Mouse (Mus musculus) limb, embryonic 13.5 days (tissue): ENCODE measurements around the gene Rnf166. TPM values are rescaled to one million over a fixed set of nuclear protein-coding genes. Genes with fewer than 3 reads are reported as not detected.
A peak's percentile ranks its signal among the peaks of the same experiment; 100 is the strongest.

Experiments
- ATAC-seq: fragments of 200-750 bp; cut with Nextera tagmentation; 2 replicates; pipeline ENCODE4 v1.8.0; 2017; ENCODE audit warnings: low read depth, moderate number of reproducible peaks, moderate TSS enrichment; ENCODE audit not compliant: low FRiP score
- H3K27ac ChIP-seq: fragments of 300-500 bp; sonication (generic); 2 replicates; pipeline ENCODE4 v1.5.1; 2015; ENCODE audit warnings: inconsistent platforms, mild to moderate bottlenecking, moderate library complexity
- H3K27me3 ChIP-seq: fragments of 300-500 bp; sonication (generic); 2 replicates; pipeline ENCODE4 v1.6.1; 2015; ENCODE audit warnings: mild to moderate bottlenecking, inconsistent platforms
- H3K36me3 ChIP-seq: fragments of 300-500 bp; sonication (generic); 2 replicates; pipeline ENCODE4 v1.6.1; 2015; ENCODE audit warnings: inconsistent platforms, mild to moderate bottlenecking, moderate library complexity
- H3K4me1 ChIP-seq: fragments of 300-500 bp; sonication (generic); 2 replicates; pipeline ENCODE4 v1.6.1; 2015; ENCODE audit warnings: inconsistent platforms
- H3K4me2 ChIP-seq: fragments of 300-500 bp; sonication (generic); replicated peaks from 2 replicates; pipeline ENCODE4 v1.6.1; 2015; ENCODE audit warnings: inconsistent platforms, mild to moderate bottlenecking, moderate library complexity
- H3K4me3 ChIP-seq: fragments of 300-500 bp; sonication (generic); 2 replicates; pipeline ENCODE4 v1.5.1; 2015; ENCODE audit warnings: moderate library complexity, mild to moderate bottlenecking, inconsistent platforms
- H3K9ac ChIP-seq: fragments of 300-500 bp; sonication (generic); 2 replicates; pipeline ENCODE4 v1.6.1; 2015; ENCODE audit warnings: mild to moderate bottlenecking, inconsistent platforms
- H3K9me3 ChIP-seq: fragments of 300-500 bp; sonication (generic); 2 replicates; pipeline ENCODE4 v1.6.1; 2016; ENCODE audit warnings: inconsistent platforms
- WGBS: fragments of 180-500 bp; shearing (Covaris S2); methylation state at CpG from one replicate; pipeline ENCODE4 v1.1.7; 2015; 5-methylcytosine and 5-hydroxymethylcytosine counted together
- polyA plus RNA-seq: library from polyadenylated mRNA; unstranded; fragments of >200 nt; fragmentation: Nextera tagmentation; extraction: Ambion mirVana; gene quantifications from 2 replicates; pipeline ENCODE4 v1.2.1, GENCODE M21; 2015

Rnf166 gene
- polyA plus RNA-seq, 1 experiment from 2014 or later: 51.2 TPM

DNA sequence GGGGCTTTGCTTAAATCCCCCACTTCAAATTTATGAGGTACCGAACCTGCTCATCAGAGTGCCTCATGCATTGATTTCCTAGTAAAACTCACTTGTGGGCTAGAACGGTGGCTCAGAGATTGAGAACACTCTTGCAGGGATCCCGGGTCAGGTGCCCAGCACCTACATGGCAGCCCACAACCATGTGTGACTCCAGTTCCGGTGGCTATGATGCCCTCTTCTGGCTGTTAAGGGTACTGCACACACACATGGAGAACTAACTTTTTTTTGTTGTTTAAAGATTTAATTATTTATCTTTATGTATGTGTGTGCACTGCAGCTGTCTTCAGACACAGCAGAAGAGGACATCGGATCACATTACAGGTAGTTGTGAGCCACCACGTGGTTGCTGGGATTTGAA is 40.5 kb downstream of the Rnf166 start:
- no peak overlapping the region for H3K4me3 ChIP-seq
- no peak overlapping the region for H3K27ac ChIP-seq
- no peak for ATAC-seq
- no peaks in the 10 kb centered on the region for H3K9me3 ChIP-seq
- H3K27me3 ChIP-seq: no peaks in the 10 kb centered on the region
- peaks cover 63% of the 10 kb centered on the region for H3K36me3 ChIP-seq
- H3K9ac ChIP-seq: no peak overlapping the region
- WGBS: 89% methylated on average over 6 of the region's 6 CpGs
- H3K4me2 ChIP-seq: no peak overlapping the region
- peaks cover 22% of the 10 kb centered on the region for H3K4me1 ChIP-seq

DNA sequence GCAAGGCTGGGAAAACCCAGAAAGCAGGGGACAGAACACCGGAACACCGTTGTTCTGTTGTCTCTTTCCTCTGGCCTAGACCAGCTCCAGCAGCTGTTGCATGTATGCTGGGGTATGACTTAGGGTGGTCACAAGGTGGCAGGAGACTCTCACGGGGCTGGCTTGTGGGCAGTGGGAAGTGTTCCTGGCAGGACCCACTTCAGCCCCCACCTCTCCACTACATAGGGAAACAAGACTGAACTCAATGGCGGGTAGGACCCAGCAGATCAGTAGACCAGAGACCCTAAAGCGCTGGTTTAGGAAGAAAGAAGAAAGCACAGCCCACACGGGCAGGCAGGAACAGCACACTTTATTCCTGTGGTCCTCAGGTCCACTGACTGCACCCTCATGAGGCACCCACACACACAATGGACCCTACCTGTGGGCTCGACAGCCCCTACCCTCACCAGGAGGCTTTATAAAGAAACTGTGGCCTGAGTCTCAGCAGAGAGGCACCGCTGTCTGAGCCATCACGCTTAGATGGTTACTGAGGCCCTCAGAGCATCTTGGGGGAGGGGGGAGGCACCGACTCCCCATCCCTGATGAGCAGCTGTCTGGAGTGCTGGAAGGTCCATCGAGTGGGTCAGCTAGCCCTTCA is 42.5 kb downstream of the Rnf166 start:
- Histone ChIP-seq H3K4me2 (peak overlapping the region; percentile 91), H3K36me3 (peaks cover 50% of the 10 kb centered on the region), H3K4me3 (peak overlapping the region; percentile 63; the same call in 1 of the 2 replicates), H3K9me3 (no peaks in the 10 kb centered on the region), H3K27ac (0 out of 2 replicates have a peak overlapping the region, but pooled peaks have one; percentile 6), H3K9ac (no peak overlapping the region; the same call in 1 of the 2 replicates), H3K4me1 (peaks cover 22% of the 10 kb centered on the region), H3K27me3 (no peaks in the 10 kb centered on the region)
- WGBS: 67% methylated on average over 11 of the region's 11 CpGs
- peak; percentile 17; the same call in 1 of the 2 replicates for ATAC-seq

DNA sequence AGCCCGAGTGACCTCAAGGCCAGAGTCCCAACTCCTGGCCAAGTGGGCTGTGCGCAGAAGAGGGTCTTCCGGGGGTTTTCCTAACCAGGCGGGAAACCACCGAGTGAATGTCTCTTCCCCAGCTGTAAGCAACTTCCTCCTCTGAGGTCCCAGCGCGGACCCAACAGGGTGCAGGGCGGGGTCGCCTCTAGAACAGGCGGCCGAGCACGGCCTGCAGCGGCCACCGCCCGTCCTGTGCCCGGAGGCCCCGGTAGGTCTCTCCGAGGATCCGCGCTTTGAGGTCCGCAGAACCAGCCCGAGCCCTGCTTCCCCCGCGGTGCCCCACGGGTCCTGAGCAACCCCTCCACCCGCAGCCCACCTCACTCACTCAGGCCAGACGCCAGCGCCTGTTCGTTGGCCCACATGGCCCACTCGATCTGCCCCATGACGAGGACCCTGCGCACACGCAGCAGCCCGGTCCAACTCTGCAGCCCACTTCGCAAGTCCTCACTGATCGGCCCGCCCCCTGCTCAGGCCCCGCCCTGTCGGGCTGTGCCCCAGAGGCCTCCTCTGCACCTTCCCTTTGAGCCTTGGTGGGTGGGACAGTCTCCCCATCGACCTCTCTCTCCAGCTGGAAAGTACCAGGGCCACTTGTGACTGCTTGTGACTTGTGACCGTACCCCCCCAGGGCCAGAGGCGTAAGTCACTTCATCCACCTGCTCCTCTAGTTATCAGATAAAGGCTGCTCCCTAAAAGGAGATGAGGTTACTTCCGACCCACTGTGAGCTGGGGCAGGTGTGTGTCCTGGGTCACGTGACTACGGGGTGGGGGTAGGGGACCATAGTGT is 43.2 kb downstream of the Rnf166 start, which contains the start of gene Cyba:
TSS of gene Cyba (minus strand) at position 488 of the 826 bp plus-strand sequence.
- Histone ChIP-seq H3K4me1 (peaks cover 22% of the 10 kb centered on the region), H3K9me3 (no peaks in the 10 kb centered on the region), H3K4me2 (peak within 1 kb of the TSS; percentile 91), H3K4me3 (peak within 1 kb of the TSS; percentile 63), H3K36me3 (peaks cover 43% of the 10 kb centered on the region), H3K27ac (peak within 1 kb of the TSS; percentile 61), H3K27me3 (no peaks in the 10 kb centered on the region), H3K9ac (peak within 1 kb of the TSS; percentile 85)
- ATAC-seq: peak; percentile 83
- 5% methylated on average over 43 of the region's 45 CpGs for WGBS

DNA sequence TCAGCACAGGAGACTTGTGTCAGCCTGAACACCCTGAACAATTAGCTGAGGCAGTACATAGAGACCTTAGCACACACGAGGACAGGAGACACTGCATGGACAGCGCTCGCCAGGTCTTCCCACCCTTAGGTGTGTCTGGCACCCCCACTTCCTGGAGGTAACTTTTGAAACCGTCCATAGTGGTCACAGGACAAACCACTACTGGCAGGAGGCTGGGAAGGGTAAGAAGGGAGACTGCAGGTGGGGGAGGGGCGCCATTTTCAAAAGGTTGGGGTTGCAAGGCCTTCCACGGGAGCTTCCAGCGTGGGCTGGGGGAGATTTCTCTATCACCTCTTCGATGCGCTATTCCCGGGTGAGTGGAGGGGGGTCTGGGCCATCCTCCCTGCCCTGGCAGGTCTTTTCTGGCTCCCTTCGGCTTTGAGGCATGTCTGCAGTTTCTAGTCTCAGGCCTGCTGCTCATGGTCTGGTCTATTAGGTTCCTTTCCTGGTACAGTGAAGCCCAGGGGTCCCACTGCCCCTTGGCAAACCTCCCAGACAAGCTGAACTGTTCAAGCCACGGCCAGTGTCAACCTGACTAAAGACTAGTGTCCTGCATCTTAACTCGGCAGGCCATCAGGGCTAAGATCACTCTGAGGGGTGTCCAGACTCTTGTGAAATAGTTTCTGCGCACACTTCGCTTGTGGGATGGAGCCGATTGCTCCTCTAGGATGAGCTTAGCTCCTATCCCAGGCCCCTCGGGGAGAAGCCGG is 44.0 kb downstream of the Rnf166 start:
- Histone ChIP-seq H3K9me3 (no peaks in the 10 kb centered on the region), H3K36me3 (peaks cover 35% of the 10 kb centered on the region), H3K4me1 (peaks cover 22% of the 10 kb centered on the region), H3K27ac (peak overlapping the region; percentile 61), H3K9ac (peak overlapping the region; percentile 85), H3K27me3 (no peaks in the 10 kb centered on the region), H3K4me3 (peak overlapping the region; percentile 63), H3K4me2 (peak overlapping the region; percentile 91)
- WGBS: 33% methylated on average over 18 of the region's 18 CpGs
- peak; percentile 9; the same call in 1 of the 2 replicates for ATAC-seq

DNA sequence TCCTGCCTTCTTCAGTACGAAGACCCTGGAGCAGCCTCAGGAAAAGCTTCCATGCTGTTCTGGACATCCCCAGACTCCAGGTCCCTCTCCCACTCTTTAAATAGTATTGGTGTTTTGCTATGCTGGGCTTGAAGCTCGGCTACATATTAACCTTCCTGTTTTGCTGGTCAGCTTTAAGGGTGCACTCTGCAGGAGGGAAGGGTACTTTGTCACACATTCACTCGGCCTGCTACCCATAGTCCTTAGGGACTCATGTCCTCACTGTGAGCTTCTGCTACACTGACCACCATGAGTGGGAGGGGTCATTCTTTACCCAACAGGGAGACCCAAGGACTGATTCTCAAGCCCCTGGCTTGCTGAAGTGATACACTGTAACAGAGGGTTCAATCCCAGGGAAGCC is 45.2 kb downstream of the Rnf166 start:
- Histone ChIP-seq H3K4me1 (peaks cover 22% of the 10 kb centered on the region), H3K4me3 (no peak overlapping the region), H3K27me3 (no peaks in the 10 kb centered on the region), H3K9ac (no peak overlapping the region), H3K36me3 (peaks cover 30% of the 10 kb centered on the region), H3K9me3 (no peaks in the 10 kb centered on the region), H3K4me2 (no peak overlapping the region), H3K27ac (no peak overlapping the region)
- ATAC-seq: no peak
- WGBS: 79% methylated on average over 3 of the region's 3 CpGs

DNA sequence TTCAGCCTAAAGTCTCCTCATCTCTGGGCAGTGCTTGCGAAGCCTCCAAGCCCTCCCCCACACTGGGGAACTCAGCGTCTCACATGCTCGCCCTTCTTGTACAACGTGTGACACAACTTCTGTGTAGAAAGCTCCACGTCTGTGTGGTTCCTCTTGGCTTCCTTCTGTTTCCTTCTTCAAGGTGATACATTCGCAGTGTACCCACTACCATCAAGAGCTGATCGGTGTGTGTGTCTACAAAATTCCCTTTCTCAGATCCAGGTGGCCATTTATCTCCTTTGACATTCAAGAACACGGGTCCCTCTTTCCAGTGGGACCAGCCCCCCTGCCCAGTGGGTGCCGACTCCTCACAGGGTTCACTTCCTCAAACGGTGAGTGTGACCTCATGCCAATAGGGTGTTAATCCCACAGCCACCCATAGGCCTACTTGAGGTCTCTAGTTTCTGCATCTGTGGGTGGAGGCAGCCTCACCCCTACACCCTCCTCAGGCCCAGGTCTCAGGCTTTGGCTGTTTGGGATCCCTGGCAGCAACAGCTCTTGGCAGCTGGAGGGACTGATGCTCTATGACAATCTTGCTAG is 45.7 kb downstream of the Rnf166 start:
- no peak overlapping the region for H3K9ac ChIP-seq
- no peak overlapping the region for H3K4me3 ChIP-seq
- ATAC-seq: no peak
- H3K27ac ChIP-seq: no peak overlapping the region
- H3K36me3 ChIP-seq: peaks cover 30% of the 10 kb centered on the region
- peaks cover 22% of the 10 kb centered on the region for H3K4me1 ChIP-seq
- no peaks in the 10 kb centered on the region for H3K9me3 ChIP-seq
- no peaks in the 10 kb centered on the region for H3K27me3 ChIP-seq
- H3K4me2 ChIP-seq: no peak overlapping the region
- WGBS: 83% methylated on average over 10 of the region's 10 CpGs

- no peak for ATAC-seq
- H3K4me3 ChIP-seq: no peak overlapping the region
- H3K9ac ChIP-seq: no peak overlapping the region
- H3K36me3 ChIP-seq: peaks cover 21% of the 10 kb centered on the region
- no peak overlapping the region for H3K27ac ChIP-seq
- H3K9me3 ChIP-seq: no peaks in the 10 kb centered on the region
- 90% methylated on average over 9 of the region's 9 CpGs for WGBS
- H3K27me3 ChIP-seq: no peaks in the 10 kb centered on the region
- no peak overlapping the region for H3K4me2 ChIP-seq
- peaks cover 20% of the 10 kb centered on the region for H3K4me1 ChIP-seq
These were observed 47.7 kb downstream of the Rnf166 start for GRCm38 (mm10) chr8:122428163-122428562.

GRCm38 (mm10) chr8:122427607-122428006 is 48.3 kb downstream of the Rnf166 start:
- H3K9me3 ChIP-seq: no peaks in the 10 kb centered on the region
- H3K4me3 ChIP-seq: no peak overlapping the region
- H3K9ac ChIP-seq: no peak overlapping the region
- H3K36me3 ChIP-seq: peaks cover 21% of the 10 kb centered on the region
- ATAC-seq: no peak
- WGBS: 93% methylated on average over 7 of the region's 7 CpGs
- no peak overlapping the region for H3K4me2 ChIP-seq
- peaks cover 15% of the 10 kb centered on the region for H3K4me1 ChIP-seq
- H3K27ac ChIP-seq: no peak overlapping the region
- H3K27me3 ChIP-seq: no peaks in the 10 kb centered on the region

GRCm38 (mm10) chr8:122426145-122426544 is 49.7 kb downstream of the Rnf166 start:
- Histone ChIP-seq H3K36me3 (peaks cover 21% of the 10 kb centered on the region), H3K9me3 (no peaks in the 10 kb centered on the region), H3K27me3 (no peaks in the 10 kb centered on the region), H3K4me1 (peaks cover under 1% of the 10 kb centered on the region; the same call in 1 of the 2 replicates), H3K27ac (no peak overlapping the region), H3K4me2 (no peak overlapping the region), H3K9ac (no peak overlapping the region), H3K4me3 (no peak overlapping the region)
- 72% methylated on average over 9 of the region's 9 CpGs for WGBS
- ATAC-seq: no peak

- Histone ChIP-seq H3K9ac (no peak overlapping the region), H3K27ac (no peak overlapping the region), H3K4me1 (no peaks in the 10 kb centered on the region), H3K27me3 (no peaks in the 10 kb centered on the region), H3K9me3 (no peaks in the 10 kb centered on the region), H3K36me3 (peaks cover 29% of the 10 kb centered on the region), H3K4me2 (no peak overlapping the region), H3K4me3 (no peak overlapping the region)
- WGBS: 42% methylated on average over 5 of the region's 5 CpGs
- no peak for ATAC-seq
These were observed 52.2 kb downstream of the Rnf166 start for GRCm38 (mm10) chr8:122423659-122424058.

GRCm38 (mm10) chr8:122423217-122423616 is 52.6 kb downstream of the Rnf166 start:
- Histone ChIP-seq H3K27me3 (no peaks in the 10 kb centered on the region), H3K36me3 (peaks cover 34% of the 10 kb centered on the region), H3K4me3 (no peak overlapping the region), H3K9ac (no peak overlapping the region), H3K9me3 (no peaks in the 10 kb centered on the region), H3K27ac (no peak overlapping the region), H3K4me2 (no peak overlapping the region), H3K4me1 (no peaks in the 10 kb centered on the region)
- WGBS: 85% methylated on average over 24 of the region's 24 CpGs
- no peak for ATAC-seq
